Mouse (Mus musculus): ENCODE results near the gene Sertad2. TPM values are rescaled to one million over a fixed set of nuclear protein-coding genes. Genes with fewer than 3 reads are reported as not detected.

The Sertad2 gene
- polyA plus RNA-seq, 1 experiment from 2014 or later, result 19.4 TPM

DNA sequence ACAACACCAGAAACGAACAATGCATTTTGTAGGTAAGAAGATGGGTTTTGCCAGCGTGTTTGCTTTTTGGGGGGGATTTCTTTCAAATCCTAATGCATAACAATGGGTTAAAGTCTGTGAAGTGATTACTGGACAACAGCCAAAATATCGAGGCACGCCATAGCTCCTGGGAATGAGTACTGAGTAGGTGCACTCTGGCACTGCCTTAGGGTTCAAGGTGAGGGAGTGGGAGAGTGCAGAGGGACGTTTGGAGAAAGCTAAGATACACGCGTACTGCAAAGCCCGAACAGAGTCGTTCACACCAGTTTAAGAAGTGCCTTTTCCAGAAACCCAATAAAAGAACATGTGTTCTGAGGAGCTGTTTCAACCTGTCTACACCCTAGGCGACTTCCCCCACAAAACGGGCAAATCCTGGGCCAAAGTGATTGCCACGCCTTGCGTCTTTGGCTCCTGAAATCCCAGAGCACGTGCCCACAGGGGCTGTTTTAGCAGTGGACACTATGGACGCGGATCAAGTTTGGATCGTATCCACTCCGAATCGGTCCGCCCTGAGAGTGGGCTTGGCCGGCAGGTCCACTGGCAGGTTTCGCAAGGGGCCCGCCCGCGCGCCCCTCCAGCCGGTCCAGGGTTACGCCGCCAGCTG is 937 bp upstream of the Sertad2 start:
- peak overlapping the region; percentile 63 for H3K9ac ChIP-seq (ENCODE audit: low read length)
- no peak for ATAC-seq (ENCODE audit: low FRiP score)
- H3K9me3 ChIP-seq (ENCODE audit: control insufficient read depth, low read length), result no peaks in the 10 kb centered on the region
- WGBS, result under 1% methylated on average over 29 of the region's 29 CpGs
- H3K27me3 ChIP-seq (ENCODE audit: control insufficient read depth, insufficient read depth, low read length), result peaks cover 4% of the 10 kb centered on the region; the same call in 1 of the 2 replicates
- H3K4me1 ChIP-seq (ENCODE audit: control insufficient read depth, insufficient read depth, low read length), result peaks cover 2% of the 10 kb centered on the region; the same call in 1 of the 2 replicates
- peak overlapping the region; percentile 80; the same call in 1 of the 2 replicates for H3K27ac ChIP-seq (ENCODE audit: low read depth, low read length)
- H3K36me3 ChIP-seq (ENCODE audit: control insufficient read depth, insufficient read depth, low read length), result no peaks in the 10 kb centered on the region
- DNase-seq (ENCODE audit: low spot score, missing footprints), result peak; percentile 97
- H3K4me2 ChIP-seq, result peak overlapping the region; percentile 59
- peak overlapping the region; percentile 86 for H3K4me3 ChIP-seq (ENCODE audit: low read depth, low read length)

DNA sequence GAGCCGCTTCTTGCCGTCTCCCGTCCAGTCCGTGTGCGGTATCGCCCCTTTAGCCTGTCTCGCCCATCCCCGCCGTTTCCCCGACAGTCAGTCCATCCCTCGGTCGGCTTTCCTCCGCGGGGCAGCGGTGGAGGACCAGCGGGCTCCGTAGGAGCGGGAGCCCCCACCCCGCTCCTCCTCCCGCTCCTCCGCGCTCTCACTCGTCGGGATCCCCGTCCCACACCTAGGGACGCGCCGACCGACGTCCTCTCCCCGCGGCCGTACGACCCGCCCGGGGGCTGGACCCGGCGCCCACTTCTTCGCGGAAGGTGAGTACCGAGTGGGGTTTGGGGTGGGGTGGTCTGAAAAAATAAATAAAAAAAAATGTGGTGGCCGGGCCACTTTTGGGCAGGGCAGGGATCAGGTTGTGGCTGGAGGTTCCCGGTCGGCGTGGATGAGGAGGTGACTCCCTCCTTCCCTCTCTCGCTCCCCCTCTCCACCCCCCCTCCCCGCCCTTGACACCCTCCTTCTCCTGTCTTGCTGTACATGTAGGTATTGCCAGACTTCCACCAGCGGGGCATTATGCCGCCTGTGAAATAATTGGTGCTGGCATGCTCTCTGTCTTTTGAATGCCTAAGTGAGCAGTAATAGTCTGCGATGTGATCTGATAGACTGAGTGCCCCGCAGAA is 534 bp downstream of the Sertad2 start:
- peak overlapping the region; percentile 86 for H3K4me3 ChIP-seq (ENCODE audit: low read depth, low read length)
- H3K27ac ChIP-seq (ENCODE audit: low read depth, low read length), result peak overlapping the region; percentile 80
- peaks cover 2% of the 10 kb centered on the region; the same call in 1 of the 2 replicates for H3K4me1 ChIP-seq (ENCODE audit: control insufficient read depth, insufficient read depth, low read length)
- ATAC-seq (ENCODE audit: low FRiP score) (no peak), DNase-seq (ENCODE audit: low spot score, missing footprints) (peak; percentile 92)
- H3K9me3 ChIP-seq (ENCODE audit: control insufficient read depth, low read length), result no peaks in the 10 kb centered on the region
- no peaks in the 10 kb centered on the region for H3K36me3 ChIP-seq (ENCODE audit: control insufficient read depth, insufficient read depth, low read length)
- peaks cover 4% of the 10 kb centered on the region; the same call in 1 of the 2 replicates for H3K27me3 ChIP-seq (ENCODE audit: control insufficient read depth, insufficient read depth, low read length)
- WGBS, result under 1% methylated on average over 50 of the region's 51 CpGs
- H3K4me2 ChIP-seq, result peak overlapping the region; percentile 59
- peak overlapping the region; percentile 85 for H3K9ac ChIP-seq (ENCODE audit: low read length)

GRCm38 (mm10) chr11:20544376-20544775 is 1.3 kb downstream of the Sertad2 start:
- H3K4me3 ChIP-seq (ENCODE audit: low read depth, low read length), result peak overlapping the region; percentile 86; the same call in 1 of the 2 replicates
- no peak overlapping the region for H3K27ac ChIP-seq (ENCODE audit: low read depth, low read length)
- no peaks in the 10 kb centered on the region for H3K9me3 ChIP-seq (ENCODE audit: control insufficient read depth, low read length)
- H3K9ac ChIP-seq (ENCODE audit: low read length), result no peak overlapping the region
- H3K4me1 ChIP-seq (ENCODE audit: control insufficient read depth, insufficient read depth, low read length), result peaks cover 2% of the 10 kb centered on the region; the same call in 1 of the 2 replicates
- 50% methylated on average over 8 of the region's 8 CpGs for WGBS
- H3K27me3 ChIP-seq (ENCODE audit: control insufficient read depth, insufficient read depth, low read length), result peaks cover 4% of the 10 kb centered on the region; the same call in 1 of the 2 replicates
- H3K36me3 ChIP-seq (ENCODE audit: control insufficient read depth, insufficient read depth, low read length), result no peaks in the 10 kb centered on the region
- H3K4me2 ChIP-seq, result peak overlapping the region; percentile 59
- ATAC-seq (ENCODE audit: low FRiP score) (no peak), DNase-seq (ENCODE audit: low spot score, missing footprints) (peak; percentile 80)

DNA sequence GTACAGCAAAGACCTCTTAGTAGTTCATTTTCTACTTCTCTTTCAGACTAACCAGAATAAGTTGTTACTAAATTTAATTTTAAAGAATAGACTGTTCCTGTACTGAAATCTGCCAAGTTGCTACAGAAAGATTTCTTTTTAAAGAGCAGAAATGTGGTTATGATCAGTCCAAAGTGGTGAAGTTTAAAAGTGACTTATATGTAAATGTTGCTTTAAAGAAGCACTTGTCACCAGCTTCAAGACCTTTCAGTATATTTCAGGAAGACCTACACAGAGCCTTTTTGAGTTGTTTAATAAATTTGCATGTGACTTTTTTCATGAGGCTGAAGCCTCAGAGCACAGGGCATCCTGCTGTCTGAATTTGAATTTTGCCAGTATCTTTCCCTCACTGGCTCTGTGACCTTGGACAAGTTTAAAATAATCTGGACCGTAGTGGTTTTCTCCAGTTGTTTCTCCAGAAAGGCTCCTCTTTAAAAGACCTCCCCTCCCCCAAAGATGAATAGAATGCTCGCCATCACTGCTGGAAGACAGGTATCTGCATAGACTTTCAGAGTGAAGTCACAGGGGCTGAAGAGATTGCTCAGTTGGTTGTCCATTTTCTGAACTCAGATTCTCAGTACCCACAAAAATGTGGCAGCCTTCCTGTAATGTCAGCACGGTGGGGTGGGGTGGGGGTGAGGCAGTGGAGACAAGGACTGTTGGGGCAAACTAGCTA is 1.9 kb downstream of the Sertad2 start:
- Histone ChIP-seq H3K4me1 (ENCODE audit: control insufficient read depth, insufficient read depth, low read length) (peaks cover 2% of the 10 kb centered on the region; the same call in 1 of the 2 replicates), H3K4me2 (no peak overlapping the region), H3K27me3 (ENCODE audit: control insufficient read depth, insufficient read depth, low read length) (peaks cover 4% of the 10 kb centered on the region; the same call in 1 of the 2 replicates), H3K9me3 (ENCODE audit: control insufficient read depth, low read length) (no peaks in the 10 kb centered on the region), H3K27ac (ENCODE audit: low read depth, low read length) (no peak overlapping the region), H3K4me3 (ENCODE audit: low read depth, low read length) (no peak overlapping the region), H3K36me3 (ENCODE audit: control insufficient read depth, insufficient read depth, low read length) (no peaks in the 10 kb centered on the region), H3K9ac (ENCODE audit: low read length) (no peak overlapping the region)
- 47% methylated on average over 3 of the region's 3 CpGs for WGBS
- ATAC-seq (ENCODE audit: low FRiP score), result no peak
- DNase-seq (ENCODE audit: low spot score, missing footprints), result peak; percentile 75

- H3K9ac ChIP-seq (ENCODE audit: low read length), result no peak overlapping the region
- peak; percentile 14 for DNase-seq (ENCODE audit: low spot score, missing footprints)
- no peak overlapping the region for H3K4me2 ChIP-seq
- 55% methylated on average over 2 of the region's 2 CpGs for WGBS
- no peak overlapping the region for H3K27ac ChIP-seq (ENCODE audit: low read depth, low read length)
- H3K36me3 ChIP-seq (ENCODE audit: control insufficient read depth, insufficient read depth, low read length), result no peaks in the 10 kb centered on the region
- ATAC-seq (ENCODE audit: low FRiP score), result no peak
- H3K4me3 ChIP-seq (ENCODE audit: low read depth, low read length), result no peak overlapping the region
- H3K27me3 ChIP-seq (ENCODE audit: control insufficient read depth, insufficient read depth, low read length), result no peaks in the 10 kb centered on the region
- H3K9me3 ChIP-seq (ENCODE audit: control insufficient read depth, low read length), result no peaks in the 10 kb centered on the region
- no peaks in the 10 kb centered on the region; the same call in 1 of the 2 replicates for H3K4me1 ChIP-seq (ENCODE audit: control insufficient read depth, insufficient read depth, low read length)
Observed at GRCm38 (mm10) chr11:20549481-20549880, 6.4 kb downstream of the Sertad2 start.

DNA sequence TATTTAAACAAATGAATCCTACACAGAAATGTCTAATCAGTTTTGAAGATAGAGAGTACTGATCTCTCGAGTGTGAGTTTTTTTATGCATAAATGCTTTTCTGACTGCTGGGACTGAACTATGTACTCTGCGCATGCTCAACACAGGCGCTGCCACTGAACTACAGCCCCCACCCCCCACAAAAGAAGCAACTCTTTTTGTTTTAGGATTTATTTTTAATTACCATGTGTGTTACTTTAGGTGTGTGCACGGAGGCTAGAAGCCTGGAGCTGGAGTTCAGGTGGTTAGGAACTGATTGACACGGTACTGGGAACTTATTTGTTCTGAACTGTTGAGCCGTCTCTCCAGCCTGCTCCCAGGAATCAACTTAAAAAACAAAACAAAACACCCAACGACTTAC is 7.1 kb downstream of the Sertad2 start:
- H3K27ac ChIP-seq (ENCODE audit: low read depth, low read length), result no peak overlapping the region
- ATAC-seq (ENCODE audit: low FRiP score) (no peak), DNase-seq (ENCODE audit: low spot score, missing footprints) (no peak)
- no peaks in the 10 kb centered on the region for H3K4me1 ChIP-seq (ENCODE audit: control insufficient read depth, insufficient read depth, low read length)
- no peaks in the 10 kb centered on the region for H3K36me3 ChIP-seq (ENCODE audit: control insufficient read depth, insufficient read depth, low read length)
- H3K4me2 ChIP-seq, result no peak overlapping the region
- H3K9me3 ChIP-seq (ENCODE audit: control insufficient read depth, low read length), result no peaks in the 10 kb centered on the region
- H3K4me3 ChIP-seq (ENCODE audit: low read depth, low read length), result no peak overlapping the region
- H3K27me3 ChIP-seq (ENCODE audit: control insufficient read depth, insufficient read depth, low read length), result no peaks in the 10 kb centered on the region
- no peak overlapping the region for H3K9ac ChIP-seq (ENCODE audit: low read length)
- 73% methylated on average over 7 of the region's 7 CpGs for WGBS

GRCm38 (mm10) chr11:20552059-20552458 is 9.0 kb downstream of the Sertad2 start:
- Histone ChIP-seq H3K27me3 (ENCODE audit: control insufficient read depth, insufficient read depth, low read length) (no peaks in the 10 kb centered on the region), H3K9ac (ENCODE audit: low read length) (no peak overlapping the region), H3K9me3 (ENCODE audit: control insufficient read depth, low read length) (no peaks in the 10 kb centered on the region), H3K36me3 (ENCODE audit: control insufficient read depth, insufficient read depth, low read length) (no peaks in the 10 kb centered on the region), H3K4me2 (no peak overlapping the region), H3K27ac (ENCODE audit: low read depth, low read length) (no peak overlapping the region), H3K4me1 (ENCODE audit: control insufficient read depth, insufficient read depth, low read length) (no peaks in the 10 kb centered on the region), H3K4me3 (ENCODE audit: low read depth, low read length) (no peak overlapping the region)
- no peak for ATAC-seq (ENCODE audit: low FRiP score)
- WGBS, result 99% methylated on average over 2 of the region's 2 CpGs
- DNase-seq (ENCODE audit: low spot score, missing footprints), result no peak

DNA sequence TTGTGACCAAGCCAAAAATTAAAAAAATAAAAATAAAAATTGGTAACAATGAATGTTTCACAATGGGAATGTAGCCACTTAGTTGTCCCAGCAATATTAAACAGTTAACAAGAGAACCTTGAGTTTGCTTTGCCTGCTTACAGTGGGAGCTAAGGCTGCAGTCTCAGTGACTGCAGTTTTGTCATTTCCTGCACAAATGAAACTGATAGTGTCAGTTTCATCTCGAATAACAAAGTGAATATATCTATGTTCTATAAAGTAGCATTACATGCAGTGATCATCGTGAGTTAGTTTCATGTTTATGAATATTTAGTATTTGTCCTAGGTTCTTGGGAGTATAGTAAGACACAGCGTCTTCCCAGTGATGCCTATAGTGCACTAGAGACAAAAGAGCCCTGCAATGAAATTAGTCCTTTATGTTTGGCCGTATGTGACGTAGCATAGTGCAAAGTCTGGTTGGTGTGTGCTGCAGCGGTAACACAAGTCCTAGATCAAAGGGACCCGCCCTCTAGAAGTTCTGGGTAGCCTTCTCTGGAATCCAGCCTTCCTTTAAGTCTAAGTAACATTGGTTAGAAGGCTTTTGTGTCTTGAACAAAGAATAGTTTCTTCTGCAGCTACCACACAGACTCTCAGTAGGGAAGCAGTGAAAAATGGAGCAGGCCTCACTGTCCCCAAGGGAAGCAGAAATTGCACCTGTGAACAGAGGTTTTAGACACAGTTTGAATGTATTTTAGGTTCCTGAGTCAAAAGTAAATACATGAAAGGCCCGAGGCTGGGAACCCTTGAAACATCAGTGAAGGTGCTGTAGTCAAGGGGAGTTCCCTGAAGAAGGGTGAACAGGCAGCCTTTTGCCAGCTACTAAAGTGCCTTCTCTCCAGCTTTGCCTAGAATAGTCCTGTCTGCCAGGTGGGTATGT is 10.0 kb downstream of the Sertad2 start:
- DNase-seq (ENCODE audit: low spot score, missing footprints), result no peak
- Histone ChIP-seq H3K36me3 (ENCODE audit: control insufficient read depth, insufficient read depth, low read length) (no peaks in the 10 kb centered on the region), H3K9me3 (ENCODE audit: control insufficient read depth, low read length) (no peaks in the 10 kb centered on the region), H3K27ac (ENCODE audit: low read depth, low read length) (no peak overlapping the region), H3K4me3 (ENCODE audit: low read depth, low read length) (no peak overlapping the region), H3K4me2 (no peak overlapping the region), H3K4me1 (ENCODE audit: control insufficient read depth, insufficient read depth, low read length) (no peaks in the 10 kb centered on the region), H3K9ac (ENCODE audit: low read length) (no peak overlapping the region), H3K27me3 (ENCODE audit: control insufficient read depth, insufficient read depth, low read length) (no peaks in the 10 kb centered on the region)
- ATAC-seq (ENCODE audit: low FRiP score), result no peak
- WGBS, result 77% methylated on average over 8 of the region's 8 CpGs

Data from midbrain, embryonic 11.5 days (tissue).